Mouse (Mus musculus) heart, postnatal 14 days (tissue): ENCODE data around the gene Catsper4. TPM values are rescaled to one million over a fixed set of nuclear protein-coding genes. Genes with fewer than 3 reads are reported as not detected.

Experiments used
- DNase-seq, 2 experiments: peaks; one replicate each; pipeline ENCODE4 v3.0.0; 2021 to 2022
- intact Hi-C: fragments of 180-260 bp; cut with DNase I; formaldehyde crosslinking; loops from one replicate; pipeline ENCODE4 v1.15.1; 2025
- total RNA-seq, 2 experiments: library from RNA; stranded (reverse); gene quantifications; 2 replicates each; pipeline ENCODE4 v1.2.3; 2021

Catsper4 gene
- total RNA-seq, 2 experiments from 2014 or later: not detected

DNA sequence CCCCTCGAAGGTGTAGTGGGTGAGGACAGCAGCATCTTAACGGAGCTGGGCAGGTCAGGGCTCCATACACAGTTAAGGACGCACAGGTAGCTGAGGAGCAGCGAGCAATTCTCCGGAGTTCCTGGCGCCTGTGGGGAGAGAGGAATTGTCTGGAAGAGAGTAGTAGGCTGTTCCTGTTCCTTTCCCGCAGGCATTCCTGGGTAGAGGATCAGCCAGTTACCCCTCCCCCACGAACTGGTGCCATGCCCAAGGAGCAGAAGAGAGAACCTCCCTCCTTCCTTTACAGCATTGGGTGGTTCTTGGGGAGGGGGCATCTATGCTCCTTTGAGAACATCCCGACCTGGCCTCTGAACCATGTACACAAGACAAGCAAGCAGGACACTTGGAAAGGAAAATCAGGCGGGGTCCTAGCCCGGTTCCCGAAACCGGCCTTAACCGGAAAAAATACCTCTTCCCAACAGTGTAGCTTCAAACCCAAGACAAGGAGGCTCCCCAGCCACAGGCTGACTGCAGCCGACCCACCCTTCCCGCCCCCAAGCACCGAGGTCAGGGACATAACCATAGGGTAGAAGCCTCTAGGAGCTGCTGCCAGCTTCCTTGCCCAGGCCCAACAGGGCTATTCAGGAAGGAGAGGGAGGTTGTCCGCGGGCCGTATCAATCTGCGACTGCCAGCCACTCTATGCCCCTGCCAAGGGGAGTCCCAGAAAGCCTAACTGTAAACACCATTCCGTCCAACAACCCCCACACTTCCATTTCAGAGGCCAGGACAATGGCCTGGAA lies 25.1 kb upstream of the Catsper4 start:
- no peak for DNase-seq
- intact Hi-C loops: loop anchor here (10.0 kb wide), 1 partner anchor 222 kb away; no protein-coding TSS in a partner anchor

GRCm38 (mm10) chr4:134251241-134252130 lies 24.3 kb upstream of the Catsper4 start:
- DNase-seq: peak; percentile 49 to 51
- intact Hi-C loops: loop anchor here (10.0 kb wide), 1 partner anchor 223 kb away; no protein-coding TSS in a partner anchor

DNA sequence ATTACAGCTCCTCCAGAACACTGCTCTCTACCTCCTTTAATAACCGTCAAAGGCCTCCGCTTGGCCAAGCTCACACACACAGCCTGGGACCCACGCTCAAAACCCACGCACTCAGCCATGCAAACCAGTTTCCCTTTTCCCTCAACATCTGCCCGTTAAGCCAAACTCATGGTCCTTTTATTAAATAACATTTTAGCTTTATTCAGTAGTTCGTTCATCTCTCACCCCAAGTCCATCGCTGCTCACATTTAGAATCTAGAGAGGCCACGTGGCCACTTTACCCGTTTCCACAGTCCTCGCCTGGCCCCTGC lies 23.7 kb upstream of the Catsper4 start:
- DNase-seq: no peak
- intact Hi-C loops: loop anchor here (10.0 kb wide), 1 partner anchor 224 kb away; no protein-coding TSS in a partner anchor

DNA sequence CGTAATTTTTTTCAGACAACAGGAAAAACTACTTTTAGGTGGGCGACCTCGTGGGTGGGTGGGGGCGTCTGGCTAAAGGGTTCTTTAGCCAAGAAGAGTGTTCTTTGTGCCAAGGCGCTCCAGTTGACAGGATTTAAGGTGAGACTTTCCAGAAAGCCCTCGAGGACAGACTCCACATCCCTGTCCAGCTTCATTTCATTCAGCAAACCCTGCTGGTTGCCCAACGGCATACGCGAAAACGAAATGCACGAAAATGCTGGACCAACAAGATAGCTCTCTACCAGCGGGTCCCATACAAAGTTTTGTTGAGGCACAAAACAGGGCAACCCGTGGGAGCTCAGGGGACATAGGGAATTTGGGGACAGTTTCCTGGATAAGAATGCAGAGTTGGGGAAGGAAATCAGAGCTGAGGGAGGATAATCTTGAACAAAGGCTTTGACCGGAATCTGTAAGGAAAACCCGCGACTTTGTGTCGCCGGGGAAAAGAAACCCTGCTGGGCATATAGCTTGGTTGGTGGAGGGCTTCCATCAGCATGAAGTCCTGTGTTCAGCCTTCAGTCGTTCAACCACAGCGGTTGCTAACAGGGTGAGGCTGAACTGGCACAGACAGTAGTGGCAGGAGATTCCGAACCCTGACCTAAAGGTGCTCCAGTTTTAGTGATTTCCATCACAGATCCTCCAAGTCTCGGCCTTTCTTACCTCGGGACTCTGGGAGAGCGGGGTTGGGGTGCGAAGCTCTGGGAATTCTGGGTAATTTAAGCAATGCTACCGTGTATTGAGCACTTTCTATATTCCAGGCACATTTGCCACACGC lies 23.1 kb upstream of the Catsper4 start:
- intact Hi-C loops: loop anchor here (10.0 kb wide), 1 partner anchor 224 kb away; no protein-coding TSS in a partner anchor
- DNase-seq: no peak

DNA sequence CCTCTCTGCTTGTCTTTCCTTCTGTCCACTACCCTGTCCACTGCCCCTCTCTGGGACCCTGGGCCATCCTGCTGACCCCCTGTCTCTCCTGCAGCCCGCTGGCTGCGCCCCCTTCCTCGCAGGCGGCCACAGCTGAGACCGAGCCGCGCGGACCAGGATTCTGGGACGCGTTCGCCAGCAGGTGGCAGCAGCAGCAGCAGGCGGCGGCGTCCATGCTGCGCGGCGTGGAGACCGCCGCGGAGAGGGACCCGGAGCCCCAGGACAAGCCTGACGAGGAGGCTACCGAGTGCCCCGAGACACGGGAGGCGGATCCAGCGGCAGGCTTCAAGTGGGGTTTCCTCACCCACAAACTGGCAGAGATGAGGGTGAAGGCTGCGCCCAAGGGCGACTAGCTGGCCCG lies 22.5 kb upstream of the Catsper4 start:
- DNase-seq: peak; percentile 89 to 92
- intact Hi-C loops: loop anchor here (2.0 to 10.0 kb wide), 3 partner anchors 19 to 225 kb away; no protein-coding TSS in a partner anchor

GRCm38 (mm10) chr4:134246719-134247258 lies 19.6 kb upstream of the Catsper4 start, which contains the start of gene Gm30191:
Gm30191 (plus strand) TSS chr4:134246935.
- DNase-seq: no peak
- intact Hi-C loops: loop anchor here (2.0 kb wide), 1 partner anchor 60 kb away; the partner anchor contains the start of gene Cep85

GRCm38 (mm10) chr4:134246256-134246655 lies 19.1 kb upstream of the Catsper4 start:
- no peak for DNase-seq
- intact Hi-C loops: loop anchor here (2.0 kb wide), 1 partner anchor 59 kb away; the partner anchor contains the start of gene Cep85

GRCm38 (mm10) chr4:134245148-134245843 lies 18.1 kb upstream of the Catsper4 start, which contains the start of gene Zfp593:
Zfp593 (minus strand) TSS chr4:134245592.
- intact Hi-C loops: no loop called here
- DNase-seq: peak; percentile 96 to 98

DNA sequence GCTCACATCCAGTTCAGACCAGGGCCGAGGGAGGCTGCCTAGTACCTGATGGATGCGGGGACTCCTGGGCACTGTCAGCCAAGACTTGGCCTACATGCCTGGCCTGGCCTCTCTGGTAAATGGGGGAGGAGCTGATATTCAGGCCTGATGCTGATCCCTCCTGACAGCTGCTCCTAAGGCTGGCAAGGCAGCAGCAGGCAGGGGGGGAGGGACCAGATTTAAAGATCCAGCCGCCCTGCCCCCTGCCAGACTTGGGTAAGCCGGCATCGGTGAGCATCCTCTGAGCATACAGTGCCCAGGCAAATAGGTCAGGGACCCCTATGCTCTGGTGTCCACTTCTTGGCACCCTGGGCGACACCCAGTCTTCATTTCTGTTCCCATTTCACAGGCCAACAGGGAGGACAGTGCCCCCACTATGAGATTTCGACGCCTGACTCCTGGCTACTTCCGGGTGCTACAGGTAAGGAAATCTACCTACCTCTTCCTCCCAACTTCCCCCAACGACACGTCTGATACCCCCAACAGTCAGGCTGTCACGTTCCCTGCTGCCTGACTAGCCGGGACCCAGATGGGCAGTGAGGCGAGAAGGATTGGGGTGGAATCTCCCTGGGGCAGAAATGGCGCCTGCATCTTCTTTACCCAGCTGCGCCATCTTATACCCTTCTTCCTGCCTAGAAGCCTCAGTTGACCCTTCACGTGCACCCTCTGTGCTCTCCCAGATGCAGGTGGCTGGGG lies 16.5 kb upstream of the Catsper4 start, which contains the start of gene E130218I03Rik:
Gene E130218I03Rik, plus strand, starts transcription at position 147 of the 735 bp plus-strand sequence.
- no peak for DNase-seq
- intact Hi-C loops: no loop called here

- intact Hi-C loops: no loop called here
- no peak for DNase-seq
Measured at GRCm38 (mm10) chr4:134238686-134239085, 11.5 kb upstream of the Catsper4 start.

GRCm38 (mm10) chr4:134238279-134238651 lies 11.1 kb upstream of the Catsper4 start, which contains the start of gene Cnksr1:
Cnksr1 (minus strand) TSS chr4:134238399.
- peak; percentile 73 to 82 for DNase-seq
- intact Hi-C loops: no loop called here

DNA sequence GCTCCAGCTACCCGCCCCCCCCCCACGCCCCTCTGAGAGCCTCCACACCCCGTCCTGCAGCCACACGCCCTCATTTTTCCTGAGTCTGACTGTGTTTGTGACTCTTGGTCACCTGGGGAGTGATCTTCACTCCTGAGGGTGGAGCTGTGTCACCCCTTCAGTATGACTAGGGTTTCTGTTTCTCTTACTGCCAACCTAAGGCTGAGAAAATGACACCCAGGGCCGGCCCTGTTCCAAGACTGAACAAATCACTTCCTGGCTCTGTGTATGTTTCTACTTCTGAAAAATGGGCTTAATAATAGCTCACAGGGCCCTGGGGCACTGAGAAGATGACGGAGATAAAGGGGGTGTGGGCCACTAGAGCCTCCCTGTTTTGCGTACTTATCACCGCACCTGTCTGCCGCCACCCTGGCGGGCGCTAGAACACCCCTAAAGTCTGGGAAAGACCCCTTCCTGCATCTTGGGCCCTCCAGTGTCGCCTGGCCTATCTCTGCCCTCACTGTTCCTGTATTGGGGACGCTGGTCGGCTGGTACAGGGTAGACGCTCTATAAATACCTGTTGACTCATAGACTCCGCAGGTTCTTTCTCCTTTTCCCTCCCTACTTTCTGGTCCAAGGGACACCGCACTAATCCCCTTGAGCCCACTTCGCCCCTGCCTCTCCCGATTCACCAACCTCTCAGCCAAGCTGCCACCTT lies 10.5 kb upstream of the Catsper4 start:
- no peak for DNase-seq
- intact Hi-C loops: no loop called here

DNA sequence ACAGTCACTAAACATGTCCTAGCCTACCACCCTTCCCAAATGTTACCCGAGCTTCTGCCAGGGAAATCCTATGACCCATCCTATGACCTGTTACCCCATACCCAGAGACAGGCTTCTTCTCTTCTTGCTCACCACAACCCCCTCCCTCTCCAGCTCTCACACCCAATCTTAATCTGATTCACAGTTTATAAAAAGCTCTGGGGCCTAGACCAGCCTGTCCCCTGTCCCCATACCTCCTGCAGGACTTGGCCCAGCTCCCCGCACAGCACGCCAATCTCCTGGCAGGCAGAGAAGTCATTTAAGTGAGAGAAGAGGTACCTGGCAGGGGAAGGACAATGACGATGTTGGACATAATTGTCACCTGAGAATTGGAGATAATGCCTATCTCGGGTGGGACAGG lies 7.7 kb upstream of the Catsper4 start:
- DNase-seq: peak in 1 of 2 experiments; percentile 29
- intact Hi-C loops: no loop called here

DNA sequence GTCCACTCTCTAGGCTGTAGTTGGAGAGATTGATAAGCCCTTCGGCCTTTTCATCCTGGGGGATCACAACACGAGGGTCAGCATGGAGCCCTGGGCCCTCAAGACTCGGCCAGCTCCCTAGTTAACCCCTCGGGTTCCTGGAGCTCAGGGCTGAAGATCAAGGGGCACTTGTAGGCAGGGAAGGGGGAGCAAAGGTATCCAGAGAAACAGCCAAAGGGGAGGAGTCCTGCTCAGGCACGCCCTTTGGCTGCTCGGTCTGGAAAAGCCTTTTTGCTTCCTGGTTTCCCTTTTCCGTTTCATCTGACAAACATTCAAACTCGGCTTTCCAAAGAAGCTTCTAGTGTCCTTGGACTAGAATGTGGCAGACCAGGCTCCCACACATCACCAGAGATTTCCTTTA lies 3.2 kb upstream of the Catsper4 start:
- intact Hi-C loops: no loop called here
- no peak for DNase-seq

- DNase-seq: no peak
- intact Hi-C loops: no loop called here
Measured at GRCm38 (mm10) chr4:134222793-134223600, 4.2 kb downstream of the Catsper4 start.

- no peak for DNase-seq
- intact Hi-C loops: no loop called here
Measured at GRCm38 (mm10) chr4:134206488-134207053, 20.6 kb downstream of the Catsper4 start.
